ENCODE assay signal across 24 mouse cellular contexts in the genomic region with DNA sequence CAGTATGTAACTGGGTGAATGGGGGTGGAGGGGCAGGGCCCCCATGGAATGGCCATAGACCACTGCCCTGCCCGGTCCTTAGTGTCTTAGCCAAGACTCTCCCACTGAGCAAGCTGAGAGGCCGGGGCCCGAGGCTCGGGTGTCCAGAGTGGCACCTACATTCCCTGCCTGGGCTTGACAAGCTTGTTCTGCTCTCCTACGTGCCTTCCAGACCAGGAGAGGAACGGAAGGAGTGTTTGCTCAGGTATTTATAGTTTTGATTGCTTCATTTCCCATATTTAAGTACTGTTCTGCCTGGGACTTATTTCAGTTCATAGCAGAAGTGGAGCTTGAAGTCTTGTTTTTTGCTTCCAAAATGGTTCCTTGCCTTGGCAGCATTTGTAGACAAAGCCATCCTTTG.
DNase-seq lines count a peak whose midpoint lies in the region; ATAC-seq lines count a peak whose summit lies in the region.
"Had no signal": no experiment of that assay in that cellular context is flagged by ENCODE, and none has a peak within 500 bp of the region (broad histone marks: within the 10 kb centered on the region; RNA-seq: fewer than 3 reads in every experiment).

No protein-coding gene starts in this region.

- no peak overlapping the region for H3K4me3 ChIP-seq in heart, embryonic 16.5 days (ENCODE audit: low read length)
- no peak overlapping the region for H3K4me3 ChIP-seq in intestine, embryonic 16.5 days (ENCODE audit: low read length)
- no peak overlapping the region for H3K4me3 ChIP-seq in lung, embryonic 16.5 days (ENCODE audit: low read length)
- H3K4me3 ChIP-seq: embryonic facial prominence, embryonic 15.5 days; forebrain, embryonic 15.5 days; heart, embryonic 15.5 days; limb, embryonic 12.5 days; midbrain, embryonic 15.5 days; neural tube, embryonic 12.5 days had no signal

- H3K9me3 ChIP-seq in heart, embryonic 16.5 days (replicated peaks; ENCODE audit: control insufficient read depth, low read length), result no peaks in the 10 kb centered on the region
- H3K9me3 ChIP-seq in intestine, embryonic 16.5 days (ENCODE audit: control insufficient read depth, low read length), result no peaks in the 10 kb centered on the region
- H3K9me3 ChIP-seq in lung, embryonic 16.5 days (ENCODE audit: control insufficient read depth, low read length), result no peaks in the 10 kb centered on the region
- H3K9me3 ChIP-seq: embryonic facial prominence, embryonic 15.5 days; forebrain, embryonic 15.5 days; heart, embryonic 15.5 days; limb, embryonic 12.5 days; midbrain, embryonic 15.5 days; neural tube, embryonic 12.5 days had no signal

- DNase-seq in heart, adult 11 months, result no peak
- peak; percentile 39 to 73 for DNase-seq in lung, postnatal 4 days
- DNase-seq in layer of hippocampus, postnatal 14 days (ENCODE audit: low spot score in 2 of 2), result no peak
- DNase-seq in cerebellum, adult 9-10 months, result no peak
- DNase-seq: adrenal gland, postnatal 14 days; cerebellum, adult 2 months; gastrocnemius, postnatal 25 days; kidney, adult 18-20 months; kidney, postnatal 10 days; liver, postnatal 0 days; right cerebral cortex, adult 18-20 months; right cerebral cortex, postnatal 4 days had no signal

- H3K36me3 ChIP-seq in heart, embryonic 16.5 days (ENCODE audit: control insufficient read depth, insufficient read depth), result no peaks in the 10 kb centered on the region
- no peaks in the 10 kb centered on the region for H3K36me3 ChIP-seq in intestine, embryonic 16.5 days (ENCODE audit: control insufficient read depth, insufficient read depth, low read length)
- no peaks in the 10 kb centered on the region for H3K36me3 ChIP-seq in lung, embryonic 16.5 days (ENCODE audit: control insufficient read depth, insufficient read depth, low read length)
- H3K36me3 ChIP-seq: embryonic facial prominence, embryonic 15.5 days; forebrain, embryonic 15.5 days; heart, embryonic 15.5 days; limb, embryonic 12.5 days; midbrain, embryonic 15.5 days; neural tube, embryonic 12.5 days had no signal

- peak overlapping the region; percentile 37; the same call in 1 of the 2 replicates for H3K27ac ChIP-seq in heart, embryonic 16.5 days (ENCODE audit: low read length)
- peak overlapping the region; percentile 71 for H3K27ac ChIP-seq in intestine, embryonic 16.5 days (ENCODE audit: low read length)
- H3K27ac ChIP-seq in lung, embryonic 16.5 days (ENCODE audit: low read length), result peak overlapping the region; percentile 92
- H3K27ac ChIP-seq: embryonic facial prominence, embryonic 15.5 days; forebrain, embryonic 15.5 days; heart, embryonic 15.5 days; hindbrain, postnatal 0 days; limb, embryonic 12.5 days; midbrain, embryonic 15.5 days; neural tube, embryonic 12.5 days had no signal

- H3K9ac ChIP-seq in heart, embryonic 16.5 days (ENCODE audit: low read length), result no peak overlapping the region
- H3K9ac ChIP-seq in intestine, embryonic 16.5 days (ENCODE audit: low read depth, low read length), result no peak overlapping the region; the same call in 1 of the 2 replicates
- no peak overlapping the region for H3K9ac ChIP-seq in lung, embryonic 16.5 days (ENCODE audit: low read length)
- H3K9ac ChIP-seq: embryonic facial prominence, embryonic 15.5 days; forebrain, embryonic 15.5 days; heart, embryonic 15.5 days; limb, embryonic 12.5 days; liver, postnatal 0 days; midbrain, embryonic 15.5 days; neural tube, embryonic 12.5 days had no signal

- H3K4me1 ChIP-seq in heart, embryonic 16.5 days (ENCODE audit: control insufficient read depth, insufficient read depth, low read length), result peaks cover 4% of the 10 kb centered on the region; the same call in 1 of the 2 replicates
- H3K4me1 ChIP-seq in intestine, embryonic 16.5 days (ENCODE audit: control insufficient read depth, insufficient read depth, low read length), result peaks cover 5% of the 10 kb centered on the region; the same call in 1 of the 2 replicates
- peaks cover 23% of the 10 kb centered on the region for H3K4me1 ChIP-seq in lung, embryonic 16.5 days (replicated peaks; ENCODE audit: control insufficient read depth, insufficient read depth, low read length)
- H3K4me1 ChIP-seq: forebrain, embryonic 15.5 days; midbrain, embryonic 15.5 days; neural tube, embryonic 12.5 days had no signal

- H3K4me2 ChIP-seq in heart, embryonic 16.5 days (ENCODE audit: low read depth, low read length), result no peak overlapping the region
- H3K4me2 ChIP-seq in intestine, embryonic 16.5 days (ENCODE audit: low read depth, low read length), result no peak overlapping the region
- H3K4me2 ChIP-seq in lung, embryonic 16.5 days (ENCODE audit: low read depth, low read length), result no peak overlapping the region
- H3K4me2 ChIP-seq: embryonic facial prominence, embryonic 15.5 days; forebrain, embryonic 15.5 days; heart, embryonic 15.5 days; limb, embryonic 12.5 days; liver, embryonic 11.5 days; midbrain, embryonic 15.5 days; neural tube, embryonic 12.5 days had no signal

- no peak for ATAC-seq in heart, embryonic 16.5 days (replicated peaks; ENCODE audit: extremely low read depth, insufficient read depth, low FRiP score)
- peak; percentile 58 for ATAC-seq in intestine, embryonic 16.5 days
- ATAC-seq in lung, embryonic 16.5 days (ENCODE audit: low read depth), result peak; percentile 94
- ATAC-seq: CD4-positive, CD25-positive, alpha-beta regulatory T cell, adult 4 months; forebrain, embryonic 15.5 days; hindbrain, postnatal 0 days; liver, postnatal 0 days had no signal

- 71% methylated on average over 6 of the region's 6 CpGs for WGBS in heart, embryonic 16.5 days
- 67% methylated on average over 6 of the region's 6 CpGs for WGBS in intestine, embryonic 16.5 days
- WGBS in lung, embryonic 16.5 days, result 51% methylated on average over 6 of the region's 6 CpGs

- H3K27me3 ChIP-seq in heart, embryonic 16.5 days (ENCODE audit: control insufficient read depth, insufficient read depth, low read length), result no peaks in the 10 kb centered on the region
- H3K27me3 ChIP-seq in intestine, embryonic 16.5 days (replicated peaks; ENCODE audit: control insufficient read depth, insufficient read depth, low read length), result no peaks in the 10 kb centered on the region
- H3K27me3 ChIP-seq in lung, embryonic 16.5 days (ENCODE audit: control insufficient read depth, insufficient read depth, low read depth, low read length), result no peaks in the 10 kb centered on the region
- H3K27me3 ChIP-seq: embryonic facial prominence, embryonic 15.5 days; forebrain, embryonic 15.5 days; heart, embryonic 15.5 days; limb, embryonic 12.5 days; midbrain, embryonic 15.5 days; neural tube, embryonic 12.5 days had no signal

Comparison
In these comparisons a context has a peak if more than half of its experiments do, and no peak if none do; other contexts are left out.
1. H3K27ac ChIP-seq: peak in every context shown above with its lines; median percentile 92 in lung, embryonic 16.5 days; 71 in intestine, embryonic 16.5 days; 37 in heart, embryonic 16.5 days.
2. DNase-seq: peak in lung, postnatal 4 days (2 of 2); none in heart, adult 11 months (single experiment), layer of hippocampus, postnatal 14 days (0 of 2) and cerebellum, adult 9-10 months (single experiment).